ENCODE assay signal across 8 mouse cellular contexts in the genomic region with DNA sequence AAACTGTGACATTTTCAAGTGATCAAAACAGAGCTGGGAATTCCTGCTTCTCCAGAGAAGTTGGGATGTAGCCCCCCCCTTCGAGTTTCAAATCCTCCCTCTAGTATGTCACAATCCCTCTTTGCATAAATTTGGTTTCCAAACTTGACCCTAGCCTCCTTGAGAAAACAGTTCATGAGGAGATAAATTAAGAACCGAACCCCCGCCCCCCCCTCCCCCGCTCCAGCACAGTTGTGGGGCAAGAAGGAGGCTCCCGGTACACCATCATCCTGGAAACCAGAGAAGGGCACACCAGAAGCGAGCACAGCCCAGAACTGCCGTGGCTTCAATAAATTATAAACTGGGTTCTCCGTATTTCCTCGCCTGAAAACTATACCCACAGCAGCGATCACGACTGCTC.
A peak's percentile ranks its signal among the peaks of the same experiment; 100 is the strongest.
DNase-seq lines count a peak whose midpoint lies in the region; ATAC-seq and TF ChIP-seq lines count a peak whose summit lies in the region.

No protein-coding gene starts in this region.

- intact Hi-C loops in heart, adult 2 months (cut with DNase I): loop anchor here (5.0 kb wide), 2 partner anchors 47 to 97 kb away; no protein-coding TSS in a partner anchor
- intact Hi-C loops in heart, postnatal 14 days (cut with DNase I): loop anchor here (5.0 kb wide), 1 partner anchor 47 kb away; no protein-coding TSS in a partner anchor
- intact Hi-C loops in left cerebral cortex, postnatal 4 days (cut with DNase I): no loop called here

- H3K4me2 ChIP-seq in forebrain, embryonic 16.5 days (ENCODE audit: low read length): peak overlapping the region; percentile 63

- TF ChIP-seq EP300 in heart, adult 2 months (IDR thresholded peaks at IDR 0.05; ENCODE audit: insufficient read depth, low read depth, low read length): no peak

- peaks cover 2% of the 10 kb centered on the region for H3K36me3 ChIP-seq in heart, adult 2 months (ENCODE audit: control insufficient read depth, insufficient read depth, low read length)
- H3K36me3 ChIP-seq in ES-E14 (ENCODE audit: control insufficient read depth, insufficient read depth, low read length, poor library complexity, severe bottlenecking) (no peaks in the 10 kb centered on the region), macrophage (ENCODE audit: inconsistent target) (no peaks in the 10 kb centered on the region)
- H3K36me3 ChIP-seq in forebrain, embryonic 16.5 days (ENCODE audit: control insufficient read depth, insufficient read depth): no peaks in the 10 kb centered on the region

- H3K4me3 ChIP-seq in heart, adult 2 months: peak overlapping the region; percentile 51
- peak overlapping the region; percentile 4 to 11; a peak in 2 of 4 replicates for H3K4me3 ChIP-seq in ES-E14 (ENCODE audit: insufficient read depth in 1 of 2, low read depth in 1 of 2, low read length in 2 of 2, poor library complexity in 1 of 2, severe bottlenecking in 1 of 2)
- H3K4me3 ChIP-seq in forebrain, embryonic 16.5 days (replicated peaks; ENCODE audit: low read length): peak overlapping the region; percentile 40
- H3K4me3 ChIP-seq in macrophage (ENCODE audit: inconsistent target): peak overlapping the region; percentile 20

- H3K27me3 ChIP-seq in heart, adult 2 months (ENCODE audit: control insufficient read depth, insufficient read depth, low read length): no peaks in the 10 kb centered on the region
- H3K27me3 ChIP-seq in forebrain, embryonic 16.5 days (replicated peaks; ENCODE audit: control insufficient read depth, insufficient read depth, low read length): no peaks in the 10 kb centered on the region

- H3K4me1 ChIP-seq in heart, adult 2 months (ENCODE audit: control insufficient read depth, insufficient read depth, low read length): peaks cover 6% of the 10 kb centered on the region
- peaks cover 10 to 11% of the 10 kb centered on the region in 2 experiments; a peak in 3 of 4 replicates for H3K4me1 ChIP-seq in ES-E14 (ENCODE audit: control insufficient read depth in 2 of 2, insufficient read depth in 2 of 2, low read length in 2 of 2, poor library complexity in 1 of 2)
- peaks cover 47% of the 10 kb centered on the region for H3K4me1 ChIP-seq in forebrain, embryonic 16.5 days (replicated peaks; ENCODE audit: control insufficient read depth, insufficient read depth, low read length)

- no peak for TF ChIP-seq POLR2A in heart, adult 2 months (IDR thresholded peaks at IDR 0.05; ENCODE audit: insufficient read depth, low read depth, low read length)

- 6% methylated on average over 11 of the region's 11 CpGs for WGBS in heart, adult 2 months
- 3% methylated on average over 11 of the region's 11 CpGs for WGBS in forebrain, embryonic 16.5 days
- 5% methylated on average over 11 of the region's 11 CpGs for WGBS in macrophage (ENCODE audit: missing documents)

- H3K79me2 ChIP-seq in heart, adult 2 months (replicated peaks; ENCODE audit: control insufficient read depth, insufficient read depth, low read length): no peaks in the 10 kb centered on the region
- H3K79me2 ChIP-seq in macrophage (ENCODE audit: inconsistent target): no peaks in the 10 kb centered on the region

- in situ Hi-C loops in ES-E14 (cut with MboI; ENCODE audit: low sequenced_read_pairs in 2 of 2, unreplicated experiment in 2 of 2): no loop called here

- H3K9me3 ChIP-seq in ES-E14 (ENCODE audit: control insufficient read depth, insufficient read depth, low read depth, low read length): no peaks in the 10 kb centered on the region
- no peaks in the 10 kb centered on the region for H3K9me3 ChIP-seq in forebrain, embryonic 16.5 days (ENCODE audit: control insufficient read depth, low read length)

- H3K27ac ChIP-seq in heart, adult 2 months: peak overlapping the region; percentile 73
- H3K27ac ChIP-seq in ES-E14 (ENCODE audit: insufficient read depth, low read depth, low read length, poor library complexity, severe bottlenecking) (no peak overlapping the region), macrophage (peak overlapping the region; percentile 83)
- H3K27ac ChIP-seq in forebrain, embryonic 16.5 days (ENCODE audit: low read length): peak overlapping the region; percentile 77

- ATAC-seq in forebrain, embryonic 16.5 days: peak; percentile 11; the same call in 1 of the 2 replicates

- TF ChIP-seq CTCF in heart, adult 2 months (IDR thresholded peaks at IDR 0.05): no peak

- peak overlapping the region; percentile 65 for H3K9ac ChIP-seq in heart, adult 2 months (ENCODE audit: low read depth, low read length)
- H3K9ac ChIP-seq in ES-E14 (ENCODE audit: insufficient read depth, low read depth, low read length, poor library complexity, severe bottlenecking): no peak overlapping the region
- no peak overlapping the region; the same call in 1 of the 2 replicates for H3K9ac ChIP-seq in forebrain, embryonic 16.5 days (replicated peaks; ENCODE audit: low read depth, low read length)

- peak; percentile 27 to 33 for DNase-seq in heart, adult 2 months
- no peak for DNase-seq in heart, postnatal 14 days
- DNase-seq in ES-E14 (ENCODE audit: low read depth, low spot score): no peak
- no peak for DNase-seq in left cerebral cortex, adult 11 months (ENCODE audit: low spot score)
- no peak for DNase-seq in left cerebral cortex, postnatal 4 days
- DNase-seq in urinary bladder, postnatal 14 days (ENCODE audit: low spot score): no peak

TF ChIP-seq in ES-E14, 5 proteins besides CTCF, POLR2A, EP300 and RAD21:
- no peak for TF ChIP-seq HCFC1 (IDR thresholded peaks at IDR 0.05; ENCODE audit: borderline replicate concordance, insufficient read depth, low read length)
- TF ChIP-seq ZNF384 (IDR thresholded peaks at IDR 0.05; ENCODE audit: low read depth, low read length): no peak
- no peak for TF ChIP-seq CHD2 (IDR thresholded peaks at IDR 0.05; ENCODE audit: low read depth, low read length)
- no peak for TF ChIP-seq ZC3H11A (IDR thresholded peaks at IDR 0.05; ENCODE audit: borderline replicate concordance, low read depth, low read length)
- TF ChIP-seq MAFK (IDR thresholded peaks at IDR 0.05; ENCODE audit: insufficient read depth, low read depth, low read length): no peak

Comparison
In these comparisons a context has a peak if more than half of its experiments do, and no peak if none do; other contexts are left out.
1. DNase-seq: peak in heart, adult 2 months (2 of 2); none in heart, postnatal 14 days (0 of 2), ES-E14 (single experiment), left cerebral cortex, adult 11 months (single experiment), left cerebral cortex, postnatal 4 days (single experiment) and urinary bladder, postnatal 14 days (single experiment).
2. Peak in every context shown above with its lines, with median percentiles within 50 percentile points of each other: H3K4me3 ChIP-seq.